Mouse (Mus musculus) lung, postnatal 4 days (tissue): ENCODE measurements at regions not wholly inside any gene's neighbourhood (a gene's known extent, or its start where the extent isn't known, plus 50 kb on each side); places are given as distances from the start of the nearest gene placed in this dataset.

Source experiments
- DNase-seq, 2 experiments: peaks; one replicate each; pipeline ENCODE4 v3.0.0; 2021

- DNase-seq = no peak
Observed at GRCm38 (mm10) chr15:51583636-51584035, 2301.1 kb upstream of the Gm7489 start.

- no peak for DNase-seq
Observed at GRCm38 (mm10) chr15:51586146-51586545, 2298.6 kb upstream of the Gm7489 start.

- DNase-seq = peak; percentile 14 to 39
Observed at GRCm38 (mm10) chr15:51591406-51592068, 2293.2 kb upstream of the Gm7489 start.

DNA sequence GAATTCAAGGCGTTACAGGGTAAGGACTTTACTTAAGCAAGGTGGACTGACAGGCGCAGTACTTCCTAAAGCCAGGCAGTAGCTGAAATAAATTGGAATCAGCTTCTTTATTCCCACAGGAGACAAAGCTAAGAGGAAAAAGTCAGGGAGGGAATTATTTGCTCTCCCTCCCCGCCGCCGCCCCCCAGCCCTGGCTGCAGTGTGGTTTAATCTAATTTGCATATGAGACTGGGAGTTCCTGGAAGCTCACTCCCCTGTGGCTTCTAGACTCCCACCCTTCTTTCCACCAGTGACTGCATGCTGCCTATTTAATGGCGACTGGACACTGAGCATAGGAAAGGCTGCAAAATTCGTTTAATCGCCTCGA, 2292.7 kb upstream of the Gm7489 start:
- peak; percentile 39 to 61 for DNase-seq

- peak; percentile 49 to 72 for DNase-seq
Observed at GRCm38 (mm10) chr15:51592511-51593498, 2291.9 kb upstream of the Gm7489 start.

GRCm38 (mm10) chr15:51594060-51594459, 2290.6 kb upstream of the Gm7489 start:
- DNase-seq = no peak

GRCm38 (mm10) chr15:51595655-51596054, 2289.1 kb upstream of the Gm7489 start:
- no peak for DNase-seq

DNA sequence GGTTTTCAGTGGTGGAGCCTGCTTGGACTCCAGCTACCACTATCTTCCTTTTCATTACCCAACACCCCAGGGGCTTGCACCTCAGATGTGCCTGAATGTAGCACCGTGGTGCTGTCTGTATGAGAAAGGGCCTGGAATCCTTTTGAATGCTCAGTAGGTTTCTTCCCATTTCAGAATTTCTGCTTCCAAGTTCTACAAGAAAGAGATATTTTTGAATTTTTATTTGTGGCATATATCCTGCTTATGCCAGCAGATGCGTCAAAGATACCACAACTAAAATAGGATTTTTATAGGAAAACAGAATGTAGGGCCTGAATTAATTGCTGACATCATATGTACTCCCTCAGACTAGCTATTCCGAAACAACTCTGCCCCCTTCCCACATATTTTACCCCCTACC, 2286.9 kb upstream of the Gm7489 start:
- DNase-seq = no peak

DNA sequence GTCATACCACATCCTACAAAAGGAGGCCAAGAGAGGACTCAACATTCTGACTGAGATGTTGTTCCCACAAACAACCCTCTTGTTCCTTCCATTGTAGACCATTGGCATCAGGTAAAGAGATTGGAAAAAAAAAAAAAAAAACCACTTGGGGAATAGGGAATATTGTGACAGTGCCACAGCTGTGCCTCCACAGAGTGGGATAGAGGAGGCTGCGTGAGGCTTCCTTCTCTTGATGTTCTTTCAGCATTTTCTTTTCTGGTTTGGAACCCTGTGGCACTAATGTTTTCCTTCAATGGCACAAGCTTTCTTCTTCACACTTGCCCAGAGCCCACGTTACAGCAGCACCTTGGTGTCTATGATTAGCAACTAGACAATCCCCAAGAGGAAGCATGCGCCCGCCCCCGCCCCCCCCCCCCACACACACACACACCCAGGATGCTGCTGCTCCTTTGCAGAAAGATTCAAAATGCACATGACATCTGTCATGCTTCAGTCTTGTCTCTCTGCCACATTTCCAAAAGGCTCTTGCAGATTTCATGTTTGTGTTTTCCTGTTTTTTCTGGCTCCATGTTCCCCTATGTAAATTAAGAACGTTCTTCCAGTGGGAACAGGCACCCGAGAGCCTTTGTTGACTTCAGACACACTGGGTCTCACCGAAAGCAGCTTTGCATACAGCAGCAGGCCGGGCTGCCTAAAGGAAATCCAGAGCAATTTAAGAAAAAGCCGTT, 2283.4 kb upstream of the Gm7489 start:
- no peak for DNase-seq

DNA sequence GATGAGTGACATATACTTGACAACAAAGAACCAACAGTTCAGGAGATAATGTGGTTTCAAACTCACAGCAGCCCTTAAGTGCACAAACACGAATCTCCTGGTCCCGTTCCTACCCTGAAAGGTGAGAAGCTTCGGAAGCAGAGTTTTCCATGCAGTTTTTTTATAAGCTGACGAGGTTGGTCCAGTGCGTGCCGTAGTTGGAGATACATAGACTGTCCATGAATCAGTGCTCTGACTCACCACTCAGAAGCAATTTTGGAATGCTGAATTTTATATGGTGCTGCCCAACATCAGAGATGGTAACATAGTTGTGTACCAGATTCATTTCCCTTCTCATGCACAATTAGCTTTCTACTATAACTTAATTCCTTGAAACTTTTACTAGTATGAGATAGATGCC, 2263.3 kb upstream of the Gm7489 start:
- DNase-seq = no peak

GRCm38 (mm10) chr15:51627463-51627862, 2257.2 kb upstream of the Gm7489 start:
- DNase-seq = no peak

DNA sequence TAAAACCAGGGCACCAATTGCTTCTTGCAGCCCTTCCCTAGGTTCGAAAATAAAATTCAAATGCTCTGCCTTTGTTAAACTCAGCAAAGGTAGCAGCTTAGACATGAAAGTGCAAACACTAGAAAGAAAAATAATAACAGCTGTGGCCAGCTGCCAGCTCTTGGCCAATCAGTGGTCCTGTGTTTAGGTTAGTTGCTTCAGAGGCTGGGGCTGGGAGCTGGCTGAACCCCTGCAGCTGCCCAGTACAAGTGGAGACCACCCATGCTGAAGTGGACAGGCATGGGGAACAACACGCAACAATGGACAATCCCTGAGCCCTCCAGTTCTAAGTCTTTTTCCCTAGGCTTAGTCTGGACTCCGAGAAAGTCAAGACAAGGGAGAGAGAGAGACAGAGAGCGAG, 2256.2 kb upstream of the Gm7489 start:
- peak; percentile 47 to 76 for DNase-seq

DNA sequence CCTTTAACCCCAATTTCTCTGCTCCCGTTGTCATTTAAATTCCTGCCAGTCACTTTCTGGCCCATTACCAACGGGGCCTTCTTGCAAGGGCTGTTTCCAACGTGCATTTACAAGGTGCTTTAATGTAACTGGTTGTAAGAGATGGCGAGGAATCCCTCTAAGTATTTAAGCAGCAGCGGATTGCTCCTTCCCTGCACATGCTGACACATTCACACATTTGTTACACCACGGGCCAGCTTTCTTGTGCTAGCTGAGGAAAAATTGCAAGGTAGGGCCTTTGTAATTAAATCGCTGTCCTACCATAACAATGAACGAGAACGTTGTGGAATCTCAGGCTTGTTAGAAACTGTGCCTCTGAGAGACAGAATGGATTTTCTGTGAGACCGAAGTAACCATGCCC, 2252.8 kb upstream of the Gm7489 start:
- DNase-seq = no peak

- no peak for DNase-seq
Observed at GRCm38 (mm10) chr15:51633068-51633467, 2251.6 kb upstream of the Gm7489 start.

GRCm38 (mm10) chr15:51634726-51635125, 2250.0 kb upstream of the Gm7489 start:
- no peak for DNase-seq

GRCm38 (mm10) chr15:51635129-51635920, 2249.4 kb upstream of the Gm7489 start:
- DNase-seq = no peak

GRCm38 (mm10) chr15:51637570-51637969, 2247.1 kb upstream of the Gm7489 start:
- no peak for DNase-seq

DNA sequence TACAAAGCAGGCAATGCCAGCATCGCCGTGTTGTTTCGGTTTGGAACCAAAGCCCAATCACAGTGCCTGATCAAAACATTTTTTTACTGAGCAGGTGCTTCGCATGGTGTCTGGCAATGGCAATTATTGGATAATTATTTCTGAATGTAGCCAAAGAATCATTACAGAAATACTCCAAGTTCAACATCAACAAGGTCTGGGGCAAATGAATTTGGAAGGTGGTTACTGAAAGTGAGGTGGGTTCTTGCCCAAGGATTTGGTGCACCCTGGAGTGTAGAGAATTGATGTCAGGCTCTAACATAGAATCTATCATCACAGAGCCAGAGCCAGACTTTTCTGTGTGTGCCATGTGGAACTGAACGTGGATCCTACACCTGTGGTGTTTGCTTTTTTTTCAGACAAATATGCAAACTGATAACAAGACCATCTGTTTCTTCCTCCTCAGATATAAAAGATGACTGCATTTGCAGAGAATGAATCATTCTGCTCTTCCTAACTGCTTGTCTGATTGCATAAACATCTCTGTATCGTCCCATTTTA, 2240.9 kb upstream of the Gm7489 start:
- DNase-seq = no peak

DNA sequence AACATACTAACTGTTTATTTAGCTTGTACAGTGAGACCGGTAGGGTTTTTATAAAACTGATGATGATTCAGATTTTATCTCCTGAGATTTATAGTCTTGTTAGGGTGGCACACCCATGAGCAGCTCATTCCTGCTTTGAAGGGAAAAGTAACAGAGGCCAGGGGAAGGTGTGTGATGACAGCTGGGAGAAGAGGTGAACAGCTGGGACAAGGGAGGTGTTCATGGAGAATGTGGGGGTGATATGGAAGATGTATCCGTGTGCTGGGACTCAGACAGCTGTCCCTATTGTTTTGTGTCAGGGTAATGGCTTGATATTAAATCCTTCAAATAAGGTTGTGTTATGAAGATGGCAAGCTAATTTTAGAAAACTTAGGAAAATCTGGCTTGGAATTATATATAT, 2238.4 kb upstream of the Gm7489 start:
- no peak for DNase-seq

GRCm38 (mm10) chr15:51652497-51652896, 2232.2 kb upstream of the Gm7489 start:
- DNase-seq = no peak

DNA sequence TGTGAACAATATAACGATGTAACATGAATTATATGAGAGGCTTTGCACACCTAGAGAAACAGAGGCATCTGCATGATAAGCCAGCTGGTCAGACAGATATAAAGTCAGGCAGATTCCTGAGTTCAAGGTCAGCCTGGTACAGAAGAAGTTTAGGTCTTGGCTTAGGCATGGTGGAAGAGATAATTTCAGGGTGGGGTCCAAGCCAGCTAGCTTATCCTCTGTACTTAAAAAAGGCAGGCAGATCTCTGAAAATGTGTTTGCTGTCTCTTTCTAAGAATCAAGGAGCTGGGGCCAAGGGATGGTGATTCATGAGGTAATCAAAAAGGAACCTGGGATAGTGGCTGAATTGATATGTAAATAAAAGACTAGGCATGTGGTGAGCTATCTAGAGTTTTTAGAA, 2227.1 kb upstream of the Gm7489 start:
- DNase-seq = no peak

DNA sequence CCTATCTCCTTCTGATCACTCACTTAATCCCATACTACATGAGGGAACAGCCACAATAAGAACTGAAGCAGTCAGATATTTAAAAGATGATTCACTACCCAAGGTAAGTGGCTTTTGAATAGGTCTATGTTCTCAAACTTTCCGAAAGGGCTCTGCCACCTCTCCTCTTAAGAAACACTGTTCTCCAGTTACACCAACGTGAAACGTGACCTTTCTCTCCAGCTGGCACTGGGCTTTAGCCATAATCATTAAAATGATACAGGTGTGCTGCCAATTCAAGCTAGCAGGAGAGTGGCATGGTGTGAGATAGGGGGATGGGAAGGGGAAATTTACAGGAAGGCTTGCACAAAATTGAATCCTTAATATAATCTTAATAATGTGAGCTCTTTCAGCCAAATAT, 2216.4 kb upstream of the Gm7489 start:
- no peak for DNase-seq
